Comparison of ENCODE assay signal across 10 mouse cellular contexts in the genomic region with DNA sequence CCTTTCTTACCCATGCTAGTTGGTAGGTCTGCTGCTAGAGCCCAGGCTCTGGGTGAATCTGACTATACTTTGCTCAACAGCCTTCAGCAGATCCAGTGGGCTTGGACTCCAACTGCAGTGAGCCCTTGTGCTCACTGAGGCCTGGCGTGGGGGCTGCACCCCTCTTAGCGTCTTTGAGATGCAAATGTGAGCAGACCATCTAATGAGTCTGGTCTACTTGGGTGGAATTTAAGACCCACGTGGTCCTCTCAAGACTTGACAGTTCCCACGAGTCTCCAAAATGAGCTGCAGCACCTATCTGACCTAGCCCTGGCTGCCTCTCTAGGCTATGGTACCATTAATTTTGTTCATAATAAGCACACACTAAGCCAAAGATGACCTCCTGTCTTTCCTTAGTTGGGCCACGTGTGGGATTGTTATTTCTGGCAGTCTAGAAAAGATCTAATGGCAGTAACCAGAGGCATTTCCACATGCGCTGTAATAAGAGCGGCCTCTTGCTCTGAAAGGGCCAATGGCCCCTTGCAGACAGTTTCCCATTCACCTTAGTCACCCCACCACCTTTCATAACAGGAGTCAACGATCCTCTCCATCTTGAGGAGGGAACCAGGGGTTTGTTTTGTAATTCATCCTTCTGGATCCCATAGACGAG. TPM values are rescaled to one million over a fixed set of nuclear protein-coding genes. Genes with fewer than 3 reads are reported as not detected.
DNase-seq lines count a peak whose midpoint lies in the region; ATAC-seq and TF ChIP-seq lines count a peak whose summit lies in the region.
"Had no signal": no experiment of that assay in that cellular context is flagged by ENCODE, and none has a peak within 500 bp of the region (broad histone marks: within the 10 kb centered on the region; RNA-seq: fewer than 3 reads in every experiment).

No protein-coding gene starts in this region.

- peaks cover 10% of the 10 kb centered on the region; the same call in 1 of the 2 replicates for H3K4me1 ChIP-seq in heart, postnatal 0 days (ENCODE audit: control insufficient read depth, insufficient read depth)
- H3K4me1 ChIP-seq in embryonic facial prominence, embryonic 13.5 days, result peaks cover 23% of the 10 kb centered on the region
- peaks cover 52% of the 10 kb centered on the region for H3K4me1 ChIP-seq in hindbrain, embryonic 13.5 days (replicated peaks)
- peaks cover 19% of the 10 kb centered on the region for H3K4me1 ChIP-seq in midbrain, embryonic 14.5 days (ENCODE audit: control insufficient read depth, insufficient read depth, low read length)

- no peaks in the 10 kb centered on the region for H3K36me3 ChIP-seq in heart, postnatal 0 days (replicated peaks; ENCODE audit: control insufficient read depth, insufficient read depth, low read length)
- no peaks in the 10 kb centered on the region for H3K36me3 ChIP-seq in embryonic facial prominence, embryonic 13.5 days
- no peaks in the 10 kb centered on the region for H3K36me3 ChIP-seq in hindbrain, embryonic 13.5 days
- H3K36me3 ChIP-seq in midbrain, embryonic 14.5 days (ENCODE audit: control insufficient read depth, insufficient read depth, low read length), result no peaks in the 10 kb centered on the region

- no peak for TF ChIP-seq CTCF in heart, postnatal 0 days (IDR thresholded peaks at IDR 0.05; ENCODE audit: low read depth)

- no peak for TF ChIP-seq EP300 in heart, postnatal 0 days (IDR thresholded peaks at IDR 0.05; ENCODE audit: low read depth)

- 54% methylated on average over 9 of the region's 9 CpGs for WGBS in heart, postnatal 0 days
- 40% methylated on average over 9 of the region's 9 CpGs for WGBS in embryonic facial prominence, embryonic 13.5 days
- WGBS in hindbrain, embryonic 13.5 days, result 30% methylated on average over 9 of the region's 9 CpGs
- 26% methylated on average over 9 of the region's 9 CpGs for WGBS in midbrain, embryonic 14.5 days

- no peaks in the 10 kb centered on the region for H3K9me3 ChIP-seq in heart, postnatal 0 days (replicated peaks; ENCODE audit: control insufficient read depth, low read length)
- H3K9me3 ChIP-seq in embryonic facial prominence, embryonic 13.5 days, result no peaks in the 10 kb centered on the region
- no peaks in the 10 kb centered on the region for H3K9me3 ChIP-seq in hindbrain, embryonic 13.5 days
- no peaks in the 10 kb centered on the region for H3K9me3 ChIP-seq in midbrain, embryonic 14.5 days (ENCODE audit: control insufficient read depth, low read length)

- no peaks in the 10 kb centered on the region for H3K27me3 ChIP-seq in heart, postnatal 0 days (ENCODE audit: control insufficient read depth, insufficient read depth, low read length)
- H3K27me3 ChIP-seq in embryonic facial prominence, embryonic 13.5 days, result no peaks in the 10 kb centered on the region
- H3K27me3 ChIP-seq in hindbrain, embryonic 13.5 days, result 0 out of 2 replicates have a peak, but pooled peaks cover 2% of the 10 kb centered on the region
- no peaks in the 10 kb centered on the region for H3K27me3 ChIP-seq in midbrain, embryonic 14.5 days (ENCODE audit: control insufficient read depth, insufficient read depth, low read length)

- H3K4me3 ChIP-seq in heart, postnatal 0 days (ENCODE audit: low read depth, low read length), result no peak overlapping the region
- 0 out of 2 replicates have a peak overlapping the region, but pooled peaks have one; percentile 15 for H3K4me3 ChIP-seq in embryonic facial prominence, embryonic 13.5 days
- no peak overlapping the region for H3K4me3 ChIP-seq in hindbrain, embryonic 13.5 days
- no peak overlapping the region for H3K4me3 ChIP-seq in midbrain, embryonic 14.5 days (replicated peaks; ENCODE audit: low read depth, low read length)

- no peak overlapping the region for H3K9ac ChIP-seq in heart, postnatal 0 days (replicated peaks; ENCODE audit: low read depth, low read length)
- no peak overlapping the region for H3K9ac ChIP-seq in embryonic facial prominence, embryonic 13.5 days
- no peak overlapping the region for H3K9ac ChIP-seq in hindbrain, embryonic 13.5 days
- no peak overlapping the region for H3K9ac ChIP-seq in midbrain, embryonic 14.5 days (replicated peaks; ENCODE audit: low read length)

- intact Hi-C loops in heart, postnatal 10 days (cut with DNase I), result no loop called here

- peak; percentile 8 for DNase-seq in heart, postnatal 0 days (ENCODE audit: low spot score)
- DNase-seq in heart, postnatal 10 days, result no peak
- DNase-seq in midbrain, embryonic 14.5 days, result peak; percentile 24
- no peak for DNase-seq in cerebellum, adult 18-20 months
- no peak for DNase-seq in thymus, postnatal 4 days
- no peak for DNase-seq in right cerebral cortex, adult 2 months (ENCODE audit: low spot score in 2 of 2)
- DNase-seq: cerebellum, adult 11 months had no signal

- ATAC-seq in heart, postnatal 0 days (ENCODE audit: insufficient read depth, low read depth), result 0 out of 2 replicates have a peak, but pooled peaks have one; percentile 6
- ATAC-seq in embryonic facial prominence, embryonic 13.5 days (ENCODE audit: insufficient number of reproducible peaks, insufficient read depth, low FRiP score, low TSS enrichment, low read depth), result no peak
- no peak for ATAC-seq in hindbrain, embryonic 13.5 days (ENCODE audit: low FRiP score)
- ATAC-seq in midbrain, embryonic 14.5 days (ENCODE audit: low FRiP score, low TSS enrichment), result no peak
- ATAC-seq: CD4-positive, CD25-positive, alpha-beta regulatory T cell, adult 4 months had no signal

- H3K4me2 ChIP-seq in heart, postnatal 0 days (ENCODE audit: low read depth, low read length), result peak overlapping the region; percentile 41
- peak overlapping the region; percentile 42 for H3K4me2 ChIP-seq in embryonic facial prominence, embryonic 13.5 days
- H3K4me2 ChIP-seq in hindbrain, embryonic 13.5 days, result peak overlapping the region; percentile 25; the same call in 1 of the 2 replicates
- peak overlapping the region; percentile 28 for H3K4me2 ChIP-seq in midbrain, embryonic 14.5 days (ENCODE audit: low read length)

- H3K27ac ChIP-seq in heart, postnatal 0 days (ENCODE audit: low read depth), result peak overlapping the region; percentile 33
- H3K27ac ChIP-seq in embryonic facial prominence, embryonic 13.5 days, result peak overlapping the region; percentile 74
- peak overlapping the region; percentile 81 for H3K27ac ChIP-seq in hindbrain, embryonic 13.5 days
- H3K27ac ChIP-seq in midbrain, embryonic 14.5 days (replicated peaks; ENCODE audit: low read depth, low read length), result peak overlapping the region; percentile 63

RNA-seq across cellular contexts. Expression of a gene that starts 14.9 kb away (rescaled TPM):
- not detected in 2 replicates for total RNA-seq in heart, postnatal 0 days (2014; rRNA removed; ENCODE audit: low replicate concordance)
- 0.19 TPM in 1 of 2 replicates, not detected in the other for polyA plus RNA-seq in heart, postnatal 0 days (2015; fragmentation: Nextera tagmentation; extraction: Ambion mirVana)
- total RNA-seq in heart, postnatal 10 days (2021), result not detected
- polyA plus RNA-seq in embryonic facial prominence, embryonic 13.5 days (2015; fragmentation: Nextera tagmentation; extraction: Ambion mirVana), result 0.24 TPM in 1 of 2 replicates, not detected in the other
- polyA plus RNA-seq in hindbrain, embryonic 13.5 days (2015; fragmentation: Nextera tagmentation; extraction: Ambion mirVana), result 0.10 and 0.84 TPM in 2 replicates
- 0.30 TPM in 1 of 2 replicates, not detected in the other for polyA plus RNA-seq in midbrain, embryonic 14.5 days (2014; fragmentation: Nextera tagmentation; extraction: Ambion mirVana)
- polyA plus RNA-seq: CD4-positive, CD25-positive, alpha-beta regulatory T cell, adult 4 months had no signal

Comparison
In these comparisons a context has a peak if more than half of its experiments do, and no peak if none do; other contexts are left out.
1. DNase-seq: peak in heart, postnatal 0 days (single experiment) and midbrain, embryonic 14.5 days (single experiment); none in heart, postnatal 10 days (0 of 2), cerebellum, adult 18-20 months (0 of 2), thymus, postnatal 4 days (single experiment) and right cerebral cortex, adult 2 months (0 of 2).
2. Peak in every context shown above with its lines, with median percentiles within 50 percentile points of each other: H3K27ac ChIP-seq and H3K4me2 ChIP-seq.